Mouse (Mus musculus) ovary, postnatal 36 days (tissue): ENCODE results near the gene Cryga.

Source experiments
- DNase-seq: peaks from one replicate; pipeline ENCODE4 v3.0.0; 2022; ENCODE audit warnings: low spot score, mixed read lengths

Gene Cryga

DNA sequence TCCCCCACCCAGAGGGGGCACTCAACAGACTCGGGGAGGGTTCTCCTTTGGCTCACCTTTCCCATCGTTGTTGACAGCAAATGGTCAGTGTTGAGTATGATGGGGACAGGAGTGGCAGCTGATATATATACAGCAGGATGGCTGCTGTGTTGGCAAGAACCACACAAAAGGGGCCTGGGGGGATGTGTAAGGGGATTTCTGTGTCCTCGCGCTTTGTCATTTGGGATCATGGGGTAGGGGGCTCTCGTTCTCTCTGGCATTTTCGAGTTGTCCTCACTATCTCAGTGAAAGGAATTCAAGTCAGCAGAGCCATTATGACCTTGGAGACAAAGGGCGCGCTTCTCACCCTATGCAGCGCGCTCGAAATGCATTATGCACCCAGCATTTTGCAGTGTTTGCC is at the start of gene Cryga:
TSS of gene Cryga (minus strand) at position 101 of the 400 bp plus-strand sequence.
- no peak for DNase-seq

DNA sequence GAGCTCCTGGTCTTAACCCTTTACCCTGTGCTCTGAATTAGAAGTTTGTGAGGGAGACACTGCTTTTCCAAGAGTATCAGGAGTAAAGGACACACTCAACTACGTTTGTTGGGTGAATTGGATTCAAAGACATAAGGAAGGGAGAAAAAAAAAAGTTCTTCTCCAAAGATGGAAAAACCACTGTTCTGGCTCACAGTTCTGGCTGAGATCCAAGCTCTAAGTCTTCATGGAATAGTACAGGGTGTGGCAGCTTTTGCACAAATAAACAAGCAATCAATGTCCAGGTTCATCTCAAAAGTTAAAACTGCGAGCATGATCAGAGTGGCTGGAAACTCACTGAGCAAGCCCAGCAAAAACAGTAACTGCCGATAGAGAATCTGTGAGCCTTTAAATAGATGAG is 44.8 kb upstream of the Cryga start:
- DNase-seq, result no peak

DNA sequence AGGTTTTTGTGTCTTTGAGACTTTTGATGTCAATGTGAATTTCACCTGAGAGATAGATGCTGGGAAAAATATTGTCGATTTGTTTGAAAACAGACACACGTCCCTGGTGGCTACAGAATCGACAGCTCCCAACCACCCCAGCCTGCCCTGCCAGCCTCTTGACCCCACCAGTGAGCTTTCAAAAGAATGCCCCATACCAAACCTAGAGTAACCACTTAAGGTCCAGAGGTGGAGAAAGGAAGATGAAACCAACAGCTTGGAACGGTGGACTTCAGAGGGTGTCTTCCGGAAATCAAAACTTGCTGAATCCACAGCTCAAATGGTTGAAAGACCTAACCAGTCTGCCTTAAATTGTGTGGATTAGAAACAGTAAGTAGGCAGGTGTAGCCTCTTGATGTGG is 44.2 kb upstream of the Cryga start:
- DNase-seq, result no peak

DNA sequence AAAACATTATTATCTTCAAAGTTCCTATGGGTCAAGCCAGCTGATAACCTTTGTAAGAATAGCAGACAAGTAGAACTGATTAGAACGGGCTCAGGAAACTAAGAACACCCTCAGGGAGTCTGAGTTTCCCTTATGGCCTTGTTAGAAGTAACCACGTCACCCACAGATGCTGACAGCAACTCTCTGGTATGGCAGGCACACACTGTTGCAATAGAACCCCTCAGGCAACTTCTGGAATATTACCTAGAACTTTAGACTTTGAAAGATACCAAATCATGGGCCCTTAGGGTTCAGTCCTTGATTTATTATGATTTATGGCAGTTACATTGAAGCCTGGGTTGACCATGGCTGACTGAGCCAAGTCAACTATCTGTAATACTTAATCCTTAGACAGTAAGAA is 43.4 kb upstream of the Cryga start:
- DNase-seq, result no peak

DNA sequence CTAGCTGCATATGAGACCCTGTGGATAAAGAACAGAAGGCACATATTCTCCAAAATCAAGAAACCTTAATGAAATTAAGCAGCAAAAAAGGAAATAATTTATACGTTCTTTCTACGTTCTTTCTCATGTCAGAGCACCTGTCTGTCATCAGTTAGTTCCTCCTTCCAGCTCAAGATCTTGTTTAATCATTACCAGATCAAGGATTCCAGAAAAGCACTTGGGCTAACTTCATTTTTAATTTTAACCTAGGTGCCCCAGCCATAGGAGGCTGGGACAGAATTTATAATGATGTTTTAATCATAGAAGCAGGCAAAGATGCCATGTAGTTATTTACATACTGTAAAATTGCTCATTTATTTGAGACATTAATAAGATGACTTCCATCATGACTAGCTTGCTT is 41.6 kb upstream of the Cryga start:
- no peak for DNase-seq

GRCm38 (mm10) chr1:65137560-65137959 is 34.4 kb upstream of the Cryga start:
- DNase-seq, result no peak

- DNase-seq, result no peak
Observed at GRCm38 (mm10) chr1:65132833-65133232, 29.7 kb upstream of the Cryga start.

DNA sequence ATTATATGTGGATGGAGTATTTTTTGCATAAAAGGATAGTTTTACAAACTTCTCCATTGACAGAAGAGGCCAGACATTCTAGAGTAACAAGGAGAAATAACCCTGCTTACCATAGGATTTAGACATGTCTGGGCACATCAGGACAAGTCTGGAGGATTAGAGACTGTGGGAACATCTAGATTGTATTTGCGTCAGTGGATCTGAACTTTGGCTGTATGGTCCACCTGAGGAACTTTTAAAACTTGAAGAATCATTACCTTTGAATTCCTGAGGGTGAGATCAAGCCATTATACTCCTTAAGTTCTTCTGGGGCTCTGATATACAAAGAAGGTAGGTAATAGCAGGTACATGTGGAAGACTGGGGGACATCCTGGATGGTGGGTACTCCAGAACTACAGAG is 28.5 kb upstream of the Cryga start:
- DNase-seq, result no peak

- no peak for DNase-seq
Observed at GRCm38 (mm10) chr1:65130226-65130625, 27.1 kb upstream of the Cryga start.

DNA sequence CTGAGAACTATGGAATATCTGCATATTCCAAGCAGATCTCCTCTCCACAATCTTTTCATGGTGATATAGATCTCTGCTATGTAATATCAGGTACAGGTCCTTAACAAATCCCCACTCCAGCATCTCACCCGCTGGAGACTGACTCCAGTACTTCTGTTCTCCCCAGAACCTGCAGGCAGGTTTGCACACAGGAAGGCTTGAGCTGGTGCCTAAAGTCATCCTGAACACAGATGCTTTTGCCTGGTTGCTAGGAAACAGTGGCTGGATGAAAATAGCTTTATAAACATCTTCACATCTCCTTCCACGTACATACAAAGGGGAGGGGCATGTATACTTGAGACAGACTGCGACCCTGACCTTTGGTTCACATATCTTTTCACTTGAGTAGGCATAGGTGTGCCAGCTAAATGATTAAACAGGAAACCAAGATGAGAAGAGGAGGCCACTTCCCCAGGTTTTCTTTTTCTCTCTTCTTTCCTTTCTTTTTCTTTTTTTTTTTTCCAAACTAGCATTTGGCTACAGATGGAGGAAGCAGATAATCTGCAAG is 26.5 kb upstream of the Cryga start:
- no peak for DNase-seq

DNA sequence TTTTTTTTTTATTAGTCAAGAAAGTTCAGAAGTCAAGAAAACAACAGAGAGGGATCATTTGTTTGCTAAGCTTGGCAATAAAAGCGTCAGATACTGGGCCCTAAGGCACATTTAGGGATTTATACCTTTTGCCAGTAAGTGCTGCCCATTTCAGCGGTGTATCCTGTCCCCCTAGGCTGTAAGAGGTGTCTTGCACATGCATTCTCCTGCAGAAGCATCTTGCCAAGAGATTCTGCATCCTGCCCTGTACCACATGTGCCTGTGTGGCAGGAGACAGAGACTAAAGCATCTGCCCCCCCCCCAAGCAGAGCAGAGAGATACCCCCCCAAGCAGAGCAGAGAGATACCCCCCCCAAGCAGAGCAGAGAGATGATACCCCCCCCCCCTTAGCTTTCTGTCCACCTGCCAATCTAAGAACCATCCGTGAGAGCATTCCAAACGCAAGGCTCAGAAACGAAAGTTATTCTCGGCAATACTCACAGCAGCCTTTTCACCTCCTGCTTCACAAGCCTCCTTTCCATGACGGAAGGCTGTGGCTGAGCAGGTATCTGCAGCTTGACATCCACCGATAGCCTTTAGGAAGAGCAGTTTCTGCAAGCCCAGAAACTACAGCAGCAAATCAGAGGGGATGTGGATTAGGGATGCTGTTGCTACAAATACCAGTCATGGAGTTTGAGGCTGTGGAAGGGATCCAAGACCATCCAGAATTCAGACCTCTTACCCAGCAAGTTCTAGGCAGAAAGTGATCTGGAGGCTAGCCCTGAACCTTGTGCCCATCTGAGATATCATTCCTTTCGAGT is 19.6 kb upstream of the Cryga start, which contains the start of gene D630023F18Rik:
TSS of gene D630023F18Rik (minus strand) at position 641 of the 799 bp plus-strand sequence.
- DNase-seq, result no peak

DNA sequence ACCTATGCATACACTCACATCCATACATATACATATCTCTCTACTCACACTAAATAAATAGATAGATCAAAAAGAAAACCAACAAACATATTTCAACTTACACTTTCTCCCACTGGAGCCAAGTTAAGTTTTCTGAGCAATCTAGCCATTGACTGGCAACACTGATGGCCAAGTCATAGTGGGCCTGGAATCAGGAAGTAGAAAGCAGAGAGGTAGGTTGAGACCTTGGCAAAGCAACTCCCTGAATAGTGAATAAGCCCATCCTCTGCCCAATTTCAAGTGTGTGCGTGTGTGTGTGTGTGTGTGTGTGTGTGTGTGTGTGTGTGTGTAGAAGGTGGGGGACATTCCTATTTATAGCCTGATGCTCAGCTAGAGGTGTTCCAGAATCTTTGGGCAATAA is 16.3 kb upstream of the Cryga start, which contains the start of gene Gm28845:
TSS of gene Gm28845 (minus strand) at position 121 of the 400 bp plus-strand sequence.
- DNase-seq, result no peak

GRCm38 (mm10) chr1:65118150-65118913 is 15.2 kb upstream of the Cryga start:
- DNase-seq, result no peak

DNA sequence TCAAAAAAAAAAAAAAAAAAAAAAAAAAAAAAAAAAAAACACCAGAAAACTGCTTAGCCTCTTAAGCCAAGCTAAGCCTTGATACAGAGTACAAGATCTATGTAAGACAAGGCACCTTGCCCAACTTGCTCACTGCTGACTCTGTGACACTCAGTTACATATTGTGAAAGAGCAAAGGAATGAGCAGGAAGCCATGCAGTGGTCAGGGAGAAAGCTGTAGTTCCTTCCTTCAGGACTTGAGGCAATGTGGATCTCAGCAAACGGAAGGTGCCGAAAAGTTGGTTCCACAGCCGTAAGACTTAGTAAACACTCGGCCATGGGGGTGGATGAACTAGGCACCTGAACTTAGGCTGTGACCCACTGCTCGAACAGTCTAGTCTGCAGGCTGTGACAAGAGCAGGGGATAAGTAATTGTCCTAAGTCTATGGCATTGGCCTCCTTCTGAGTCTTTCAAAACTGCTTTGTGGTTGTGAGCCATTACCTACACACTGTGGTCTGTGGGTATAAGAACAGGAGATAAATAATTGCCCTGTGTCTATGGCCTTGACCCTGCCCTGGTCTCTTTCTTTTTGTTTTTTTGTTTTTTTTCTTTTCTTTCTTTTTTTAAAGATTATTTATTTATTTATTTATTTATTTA is 10.5 kb upstream of the Cryga start:
- DNase-seq, result no peak

- no peak for DNase-seq
Observed at GRCm38 (mm10) chr1:65112807-65113196, 9.6 kb upstream of the Cryga start.

DNA sequence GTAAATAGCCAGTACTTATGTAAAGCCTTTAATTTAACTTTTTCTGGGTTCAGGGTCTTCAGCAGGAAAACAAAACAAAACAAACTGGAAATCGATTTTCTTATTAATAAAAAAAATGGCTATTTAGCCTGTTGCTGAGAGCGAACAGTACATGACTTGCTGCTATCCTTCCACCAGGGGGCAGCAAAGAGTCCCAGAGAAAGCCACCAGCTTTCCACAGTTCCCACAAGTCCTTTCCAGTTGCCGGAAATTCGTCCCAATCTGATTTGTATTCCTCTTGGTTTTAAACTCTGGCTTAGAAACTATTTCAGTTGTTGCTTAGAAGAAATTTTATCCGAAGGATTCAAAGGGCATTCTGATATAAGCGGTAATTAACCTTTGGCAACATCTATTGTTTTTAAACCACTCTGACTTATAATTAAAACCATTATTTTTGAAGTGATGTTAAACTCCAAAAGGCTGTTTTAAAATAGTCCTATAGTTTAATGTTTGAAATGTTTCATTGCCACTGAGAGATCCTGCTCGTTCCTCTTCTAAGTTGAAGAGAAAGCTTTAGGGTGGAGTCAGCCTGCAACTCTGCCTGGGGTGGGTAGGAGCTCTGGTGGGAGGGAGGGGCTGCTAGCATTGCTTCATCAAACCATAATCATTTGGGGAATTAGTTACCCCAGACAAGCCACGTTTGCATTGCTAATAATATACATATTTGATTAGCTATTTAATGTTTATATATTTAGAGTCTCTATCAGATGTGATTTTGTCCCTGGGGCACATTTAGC is 9.0 kb upstream of the Cryga start:
- peak; percentile 47 for DNase-seq

- DNase-seq, result no peak
Observed at GRCm38 (mm10) chr1:65109756-65110435, 6.7 kb upstream of the Cryga start.

DNA sequence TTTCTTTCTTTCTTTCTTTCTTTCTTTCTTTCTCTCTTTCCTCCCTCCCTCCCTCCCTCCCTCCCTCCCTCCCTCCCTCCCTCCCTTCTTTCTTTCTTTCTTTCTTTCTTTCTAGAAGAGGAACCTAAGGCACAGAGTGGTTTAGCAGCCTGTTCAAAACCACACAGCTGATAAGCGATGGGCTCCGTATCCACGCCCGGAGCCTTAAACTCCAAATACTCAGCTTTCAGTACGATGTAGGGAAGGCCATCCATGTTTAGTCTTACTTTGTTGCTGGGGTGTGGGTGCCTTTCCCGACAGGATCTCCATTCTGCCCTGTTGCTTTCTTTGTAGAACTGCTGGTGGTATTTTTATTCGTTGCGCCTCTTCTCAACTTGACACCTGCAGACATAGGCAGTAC is 6.0 kb upstream of the Cryga start:
- DNase-seq, result no peak

DNA sequence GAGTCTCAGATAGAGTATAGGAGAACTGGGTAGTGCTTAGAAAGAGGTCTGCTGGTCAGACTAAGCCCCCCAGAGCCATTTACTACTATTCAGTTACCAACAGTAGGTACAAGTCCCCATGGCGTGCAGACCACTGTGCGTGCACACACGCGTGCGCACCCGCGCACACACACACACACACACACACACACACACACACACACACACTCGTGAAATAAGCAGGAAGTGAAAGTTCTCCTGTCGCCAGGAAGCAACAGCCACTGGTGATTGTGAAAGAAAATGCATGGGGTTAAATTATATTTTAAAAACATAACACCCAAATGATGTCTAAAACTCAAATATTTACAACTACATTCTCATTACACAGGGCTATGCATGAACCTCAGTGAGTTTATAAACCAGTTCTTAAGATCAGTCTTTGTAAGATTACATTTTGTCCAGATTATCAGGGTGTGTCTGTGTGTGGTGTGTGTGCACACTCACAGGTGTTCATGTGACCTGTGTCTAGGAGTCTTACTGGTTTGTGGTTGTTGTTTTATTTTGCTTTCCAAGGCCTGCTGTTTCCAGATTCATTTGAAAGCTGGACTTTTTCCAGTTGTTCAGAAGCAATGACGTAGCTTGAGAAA is 4.6 kb upstream of the Cryga start:
- no peak for DNase-seq

DNA sequence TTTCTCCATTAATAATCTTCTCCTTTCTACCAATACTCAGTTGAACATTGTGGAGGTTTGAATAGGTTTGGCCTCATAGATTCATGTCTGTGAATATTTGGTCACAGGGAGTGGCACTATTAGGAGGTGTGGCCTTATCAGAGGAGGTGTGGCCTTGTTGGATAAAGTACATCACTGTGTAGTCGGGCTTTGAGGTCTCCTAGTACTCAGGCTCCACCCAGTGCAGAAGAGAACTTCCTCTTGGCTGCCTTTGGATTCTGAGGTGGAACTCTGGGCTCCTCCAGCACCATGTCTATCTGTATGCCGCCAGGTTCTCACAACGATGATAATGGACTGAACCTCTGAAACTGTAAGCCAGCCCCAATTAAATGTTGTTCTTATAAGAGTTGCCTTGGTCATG is 6.2 kb downstream of the Cryga start:
- no peak for DNase-seq

DNA sequence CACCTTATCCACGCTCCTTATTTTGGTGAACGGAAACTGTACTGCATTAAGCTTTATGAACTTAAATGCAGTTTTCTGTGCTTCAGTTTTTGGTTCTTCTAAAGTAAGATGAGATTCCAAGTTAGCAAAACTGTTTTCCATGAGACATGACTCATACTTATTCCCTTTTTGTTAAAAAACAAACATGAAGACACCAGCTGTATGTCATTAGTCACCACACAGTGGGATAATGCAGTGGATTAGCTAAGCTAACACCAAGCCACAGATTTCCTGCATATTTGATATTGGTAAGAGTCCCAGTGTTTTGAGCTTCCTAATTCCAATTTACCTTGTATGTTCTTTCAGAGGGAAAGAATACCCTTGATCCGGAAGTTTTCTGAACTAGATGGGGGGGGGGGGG is 11.6 kb downstream of the Cryga start:
- no peak for DNase-seq
